Mouse (Mus musculus): Measurements from ENCODE around the gene Sgip1.

Gene Sgip1

GRCm38 (mm10) chr4:102840062-102840798 is 99.1 kb downstream of the Sgip1 start:
- no peak for DNase-seq (ENCODE audit: low read depth, low spot score)

- DNase-seq (ENCODE audit: low read depth, low spot score), result no peak
Observed at GRCm38 (mm10) chr4:102840956-102841729, 100.0 kb downstream of the Sgip1 start.

- no peak for DNase-seq (ENCODE audit: low read depth, low spot score)
Observed at GRCm38 (mm10) chr4:102850498-102850897, 109.4 kb downstream of the Sgip1 start.

DNA sequence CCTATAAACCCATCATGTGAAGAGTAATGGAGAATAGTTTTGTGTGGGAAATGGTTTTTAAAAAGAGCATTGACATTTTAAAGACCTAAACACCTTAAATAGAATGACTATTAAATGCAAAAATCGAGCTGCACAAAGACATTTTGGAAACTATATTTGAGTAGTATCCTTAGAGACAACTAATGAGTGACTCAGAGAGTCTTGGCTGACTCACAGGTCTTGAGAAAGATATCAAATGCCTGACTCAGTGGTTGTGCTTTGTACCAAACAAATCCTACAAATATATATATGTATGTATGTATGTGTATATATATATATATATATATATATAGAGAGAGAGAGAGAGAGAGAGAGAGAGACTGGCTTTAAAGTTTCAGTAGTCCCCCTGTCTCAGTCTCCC is 110.1 kb downstream of the Sgip1 start:
- DNase-seq (ENCODE audit: low read depth, low spot score), result no peak

DNA sequence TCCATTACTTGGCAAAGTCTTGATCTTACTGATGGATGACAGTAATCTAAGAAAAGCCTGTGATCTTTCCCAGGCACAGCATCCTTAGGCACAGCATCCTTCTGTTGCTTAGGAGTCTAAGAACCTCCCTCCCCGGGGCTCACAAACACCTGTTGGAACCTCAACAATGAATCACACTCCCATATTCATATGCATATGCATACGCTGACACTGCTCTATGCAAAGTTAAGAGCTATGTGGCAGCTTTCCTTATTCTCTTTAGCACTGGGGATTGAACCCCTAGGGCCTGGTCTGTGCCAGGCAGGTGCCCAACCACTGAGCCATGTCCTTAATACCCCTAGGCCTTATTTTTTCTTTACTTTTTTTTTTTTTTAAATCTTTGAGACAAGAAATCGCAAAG is 111.2 kb downstream of the Sgip1 start:
- DNase-seq (ENCODE audit: low read depth, low spot score), result no peak

GRCm38 (mm10) chr4:102852808-102853207 is 111.7 kb downstream of the Sgip1 start:
- DNase-seq (ENCODE audit: low read depth, low spot score), result no peak

DNA sequence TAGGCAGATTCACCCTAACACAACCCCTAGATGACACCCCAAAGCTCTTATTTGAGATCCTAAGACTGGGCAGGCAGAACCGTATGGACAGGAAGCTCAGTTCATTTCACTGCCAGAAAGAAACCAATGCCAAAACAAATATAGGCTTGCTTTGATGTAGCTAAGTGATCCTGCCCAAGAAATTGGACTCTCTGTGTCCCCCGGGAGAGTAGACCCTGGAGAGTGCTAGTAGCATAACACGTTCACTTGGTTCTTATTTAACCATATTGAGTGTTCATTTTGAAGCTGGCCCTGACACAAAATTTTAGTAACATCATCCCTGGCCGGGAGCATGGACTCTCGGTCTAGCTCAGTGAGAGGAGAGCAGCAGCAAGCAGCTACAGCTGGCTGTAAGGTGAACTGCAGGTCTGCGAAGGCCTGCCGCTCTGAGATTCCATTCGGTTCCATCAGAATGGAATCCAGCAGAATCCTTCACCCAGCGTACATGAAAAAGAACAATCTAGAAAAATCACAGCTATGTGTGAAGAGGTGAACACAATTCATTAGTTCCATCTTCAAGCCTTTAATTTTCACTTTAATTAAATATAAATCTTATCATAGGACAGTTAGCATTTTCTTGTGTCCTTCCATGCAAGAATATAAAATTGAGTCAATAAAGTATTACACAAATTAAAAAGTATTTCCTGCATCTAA is 112.4 kb downstream of the Sgip1 start:
- DNase-seq (ENCODE audit: low read depth, low spot score), result no peak

DNA sequence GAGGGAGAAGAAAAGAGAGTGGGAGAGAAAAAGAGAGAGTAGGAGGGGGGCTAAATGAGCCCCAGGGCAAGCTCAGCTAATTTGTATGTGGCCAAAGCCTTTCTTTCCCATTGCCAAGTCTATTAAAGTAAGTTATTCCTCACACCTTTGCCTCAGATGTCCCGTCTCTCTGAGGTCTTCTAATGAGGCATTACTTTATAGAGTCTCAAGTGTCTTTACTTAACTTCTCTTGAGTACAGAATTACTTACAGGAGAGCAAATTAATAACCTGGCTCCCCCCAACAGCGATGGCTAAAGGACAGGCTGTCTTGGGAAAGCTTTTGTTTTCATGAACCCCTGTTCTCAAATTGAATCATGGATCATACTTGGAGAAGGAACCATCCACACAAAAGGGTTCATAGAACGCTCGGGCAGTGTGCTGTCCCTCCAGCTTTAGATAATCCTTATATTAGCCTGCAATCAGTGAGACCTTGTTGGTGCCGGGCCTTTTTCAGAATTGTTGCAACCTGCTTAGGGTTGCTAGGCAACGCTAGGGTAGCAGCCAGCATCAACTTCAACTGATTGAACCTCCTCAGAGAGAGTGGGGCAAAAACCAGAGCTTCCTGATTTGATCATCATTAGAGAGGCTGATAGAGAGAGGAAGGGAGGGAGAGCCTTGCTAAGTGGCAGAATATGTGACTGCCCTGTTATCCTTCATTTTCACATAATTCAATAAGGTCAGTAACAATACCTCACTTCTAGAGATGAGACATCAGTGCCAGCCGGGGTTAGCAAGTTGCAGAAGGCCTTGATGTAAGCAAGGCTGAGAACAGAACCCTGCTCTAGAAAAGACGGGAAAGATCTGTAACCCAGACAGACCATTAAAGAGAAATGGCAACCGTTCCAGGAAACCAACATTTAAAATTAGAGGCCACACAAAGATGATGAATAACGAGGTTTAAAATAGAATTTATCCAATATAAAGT is 114.1 kb downstream of the Sgip1 start:
- DNase-seq (ENCODE audit: low read depth, low spot score), result no peak

DNA sequence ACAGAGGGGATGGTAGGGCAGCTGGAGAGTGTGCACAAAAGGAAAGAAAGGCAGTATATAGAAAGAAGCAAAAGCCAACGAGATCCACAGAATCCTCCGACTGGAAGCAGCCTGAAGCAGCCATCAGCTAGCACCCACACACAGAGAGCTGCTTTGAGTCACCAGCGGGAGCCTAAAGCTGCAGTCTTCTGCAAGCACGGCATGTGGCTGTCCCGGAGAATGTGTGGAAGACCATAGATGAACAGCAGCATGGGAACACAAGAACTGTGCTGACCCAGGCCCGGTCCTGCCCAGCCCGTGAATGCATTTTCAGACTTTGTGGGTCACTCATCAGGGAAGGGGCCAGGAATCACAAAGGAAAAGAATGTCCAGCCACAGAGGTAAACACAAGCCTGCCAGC is 115.0 kb downstream of the Sgip1 start:
- DNase-seq (ENCODE audit: low read depth, low spot score), result no peak

GRCm38 (mm10) chr4:102859259-102860194 is 118.4 kb downstream of the Sgip1 start:
- peak; percentile 62 for DNase-seq (ENCODE audit: low read depth, low spot score)

GRCm38 (mm10) chr4:102862751-102863710 is 121.9 kb downstream of the Sgip1 start:
- no peak for DNase-seq (ENCODE audit: low read depth, low spot score)

- no peak for DNase-seq (ENCODE audit: low read depth, low spot score)
Observed at GRCm38 (mm10) chr4:102866531-102866930, 125.4 kb downstream of the Sgip1 start.

- no peak for DNase-seq (ENCODE audit: low read depth, low spot score)
Observed at GRCm38 (mm10) chr4:102871274-102871673, 130.2 kb downstream of the Sgip1 start.

DNA sequence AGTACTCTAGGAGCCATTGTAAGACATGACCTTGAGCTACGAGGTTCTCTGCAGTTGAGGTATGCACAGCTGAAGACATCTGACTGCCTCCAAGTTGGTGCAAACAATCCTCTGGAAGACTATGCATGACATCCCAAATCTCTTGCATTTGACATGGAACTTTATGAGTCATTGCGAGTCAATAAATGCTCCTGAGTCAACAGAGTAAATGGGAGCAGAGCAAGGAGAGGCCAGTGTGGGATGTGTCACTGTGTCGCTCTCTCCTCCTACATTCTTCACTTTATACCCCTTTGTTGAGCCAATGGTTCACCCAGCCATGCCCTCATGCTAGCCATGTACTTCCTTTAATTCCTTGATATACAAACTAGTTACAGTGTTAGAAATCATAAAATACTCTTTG is 142.0 kb downstream of the Sgip1 start:
- DNase-seq (ENCODE audit: low read depth, low spot score), result no peak

- DNase-seq (ENCODE audit: low read depth, low spot score), result no peak
Observed at GRCm38 (mm10) chr4:102884228-102884627, 143.1 kb downstream of the Sgip1 start.

GRCm38 (mm10) chr4:102886459-102886858 is 145.4 kb downstream of the Sgip1 start:
- DNase-seq (ENCODE audit: low read depth, low spot score), result no peak

- DNase-seq (ENCODE audit: low read depth, low spot score), result no peak
Observed at GRCm38 (mm10) chr4:102886902-102887301, 145.8 kb downstream of the Sgip1 start.

GRCm38 (mm10) chr4:102887770-102888689 is 146.9 kb downstream of the Sgip1 start:
- DNase-seq (ENCODE audit: low read depth, low spot score), result no peak
